Mouse (Mus musculus) v-Abl transformed pro-B cells (cell line): ENCODE data around the gene Secisbp2.

Source experiments
- in situ Hi-C, 2 experiments: fragments of 400-800 bp; cut with MboI; formaldehyde crosslinking; loops; one replicate each; pipeline ENCODE4 v1.15.1; 2025; ENCODE audit not compliant: unreplicated experiment in 2 of 2

Secisbp2 gene

GRCm38 (mm10) chr13:51724566-51724965 is 73.1 kb downstream of the Secisbp2 start:
- in situ Hi-C loops = no loop called here

GRCm38 (mm10) chr13:51725446-51725845 is 73.9 kb downstream of the Secisbp2 start:
- in situ Hi-C loops = loop anchor here in 1 of 2 experiments (25.0 kb wide), 1 partner anchor 862 kb away; the partner anchor contains the start of gene Syk

DNA sequence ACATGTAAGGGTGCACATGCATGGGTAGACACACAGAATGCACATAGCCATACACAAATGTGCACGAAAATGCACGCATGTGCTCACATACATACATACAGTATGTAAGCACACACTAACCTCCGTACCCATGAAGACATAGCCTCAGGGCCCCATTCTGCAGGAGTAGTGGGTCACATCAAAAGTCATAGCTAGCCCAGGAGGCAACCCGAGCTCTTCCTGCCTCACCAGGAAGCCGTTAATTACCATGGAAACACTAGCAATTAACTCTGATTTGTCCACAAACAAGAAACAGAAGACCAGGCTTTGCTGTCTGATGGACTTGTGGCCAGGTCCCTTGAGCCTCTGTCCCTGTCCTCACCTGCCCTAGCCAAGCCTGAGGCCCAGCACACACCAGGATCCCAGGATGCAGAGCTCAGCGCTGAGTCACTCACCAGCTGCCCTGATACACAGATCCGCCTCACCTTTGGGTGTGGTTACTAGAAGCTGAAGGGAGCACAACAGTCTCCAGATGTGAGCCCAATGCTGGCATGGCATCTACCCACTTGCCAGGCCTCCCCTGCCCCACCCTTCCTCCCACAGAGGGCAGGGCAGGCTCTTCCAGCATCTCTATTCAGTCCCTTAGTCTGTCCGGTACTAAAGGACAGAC is 74.6 kb downstream of the Secisbp2 start:
- in situ Hi-C loops = loop anchor here in 1 of 2 experiments (25.0 kb wide), 1 partner anchor 861 kb away; the partner anchor contains the start of gene Syk

GRCm38 (mm10) chr13:51727364-51727763 is 75.9 kb downstream of the Secisbp2 start:
- in situ Hi-C loops = loop anchor here in 1 of 2 experiments (25.0 kb wide), 1 partner anchor 860 kb away; the partner anchor contains the start of gene Syk

GRCm38 (mm10) chr13:51729887-51730361 is 78.4 kb downstream of the Secisbp2 start:
- in situ Hi-C loops = loop anchor here in 1 of 2 experiments (25.0 kb wide), 1 partner anchor 857 kb away; the partner anchor contains the start of gene Syk

- in situ Hi-C loops = loop anchor here in 1 of 2 experiments (25.0 kb wide), 1 partner anchor 856 kb away; the partner anchor contains the start of gene Syk
Measured at GRCm38 (mm10) chr13:51731474-51731873, 80.0 kb downstream of the Secisbp2 start.

GRCm38 (mm10) chr13:51732097-51732664 is 80.7 kb downstream of the Secisbp2 start:
- in situ Hi-C loops = loop anchor here in 1 of 2 experiments (25.0 kb wide), 1 partner anchor 855 kb away; the partner anchor contains the start of gene Syk
